Mouse (Mus musculus) skeletal muscle tissue, adult 2 months (tissue): ENCODE measurements around the gene Zmiz1.

Experiments
- DNase-seq: peaks from one replicate; pipeline ENCODE4 v3.0.0-alpha.2; 2012; ENCODE audit warnings: low read depth, low spot score

The Zmiz1 gene

DNA sequence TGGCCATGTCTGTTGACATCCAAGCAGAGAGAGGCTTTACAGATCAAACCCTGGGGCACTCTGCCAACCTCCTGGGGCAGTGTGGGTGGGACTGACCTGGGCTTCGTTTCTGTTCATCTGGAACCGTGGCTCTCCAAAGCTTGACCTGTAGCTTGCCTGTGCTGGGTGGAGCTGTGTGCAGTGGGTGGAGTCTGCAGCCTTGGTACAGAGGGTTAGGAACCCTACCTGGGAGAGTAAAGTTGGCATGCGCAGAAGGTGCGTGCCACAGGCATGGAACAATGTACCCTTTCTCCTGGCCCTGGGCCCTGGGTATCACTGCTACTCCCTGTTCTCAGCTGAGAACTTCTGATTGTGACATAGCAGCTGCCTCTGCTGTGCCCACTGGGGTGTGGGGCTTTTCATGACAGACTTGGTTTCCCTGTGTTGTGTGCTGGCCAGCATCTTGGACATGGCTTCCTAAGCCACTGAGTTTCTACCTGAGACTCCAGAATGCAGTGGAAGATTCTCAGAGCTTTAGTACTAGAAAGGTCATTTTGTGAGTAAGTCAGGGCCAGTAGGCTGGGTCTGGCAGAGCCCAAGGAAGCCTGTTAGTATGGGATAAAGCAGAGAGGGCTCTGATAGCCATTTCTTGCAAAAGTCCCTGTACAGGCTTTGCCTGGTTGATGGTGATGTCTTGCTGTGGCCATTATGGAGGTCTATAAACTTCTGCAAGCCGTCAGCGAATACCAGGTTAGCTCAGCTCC, 30.5 kb downstream of the Zmiz1 start:
- no peak for DNase-seq

DNA sequence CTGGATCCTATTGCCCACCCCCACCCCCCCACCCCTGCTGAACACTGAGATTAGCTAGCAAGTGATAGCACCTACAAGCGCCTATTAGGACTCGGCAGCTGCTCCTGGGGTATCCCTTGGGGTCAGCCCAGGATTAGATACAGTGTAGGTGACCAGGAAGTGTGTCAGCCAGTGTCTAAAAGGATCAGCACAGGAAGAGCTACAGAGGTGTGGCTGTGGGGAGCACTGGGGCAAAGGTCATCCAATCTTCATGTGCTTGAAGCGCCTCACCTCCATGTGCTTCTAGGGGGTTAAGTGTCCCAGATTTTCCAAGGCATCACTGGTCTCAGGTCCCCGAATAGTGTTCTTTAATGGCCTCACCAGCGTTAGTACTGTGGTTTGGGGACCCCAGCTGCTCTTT, 33.0 kb downstream of the Zmiz1 start:
- DNase-seq = no peak

DNA sequence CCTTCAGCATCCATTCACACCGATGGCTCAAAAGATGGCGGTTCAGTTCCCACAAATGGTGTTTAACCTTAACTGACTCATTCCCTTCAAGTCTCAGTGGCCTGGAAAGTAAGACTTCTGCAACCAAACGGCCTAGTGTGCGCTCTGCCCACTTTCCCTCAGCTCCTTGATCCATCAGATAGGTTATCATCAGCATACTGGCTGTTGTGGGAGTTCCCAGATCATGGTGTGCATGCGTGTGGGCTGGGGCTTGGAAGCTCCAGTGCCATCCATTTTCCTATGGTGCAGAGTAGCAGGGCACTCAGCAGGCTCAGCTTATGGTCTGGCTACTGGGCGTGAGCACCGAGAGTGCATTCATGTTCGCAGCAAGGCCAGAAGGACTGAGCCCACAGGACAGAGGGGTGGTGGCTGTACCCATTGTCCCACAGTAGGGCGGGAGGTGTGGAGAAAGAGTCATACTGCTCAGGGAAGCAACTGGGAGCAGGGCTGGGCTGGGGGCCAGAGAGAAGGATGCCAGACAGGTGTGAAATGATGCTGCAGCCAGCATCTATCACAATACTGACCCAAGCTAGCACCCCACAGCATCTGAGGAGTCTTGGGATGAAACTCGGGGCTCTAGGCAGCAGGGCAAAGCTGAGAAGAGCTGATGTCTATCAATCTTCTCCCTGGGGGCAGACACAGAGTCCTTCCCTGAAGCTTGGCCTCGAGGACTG, 33.7 kb downstream of the Zmiz1 start:
- no peak for DNase-seq

DNA sequence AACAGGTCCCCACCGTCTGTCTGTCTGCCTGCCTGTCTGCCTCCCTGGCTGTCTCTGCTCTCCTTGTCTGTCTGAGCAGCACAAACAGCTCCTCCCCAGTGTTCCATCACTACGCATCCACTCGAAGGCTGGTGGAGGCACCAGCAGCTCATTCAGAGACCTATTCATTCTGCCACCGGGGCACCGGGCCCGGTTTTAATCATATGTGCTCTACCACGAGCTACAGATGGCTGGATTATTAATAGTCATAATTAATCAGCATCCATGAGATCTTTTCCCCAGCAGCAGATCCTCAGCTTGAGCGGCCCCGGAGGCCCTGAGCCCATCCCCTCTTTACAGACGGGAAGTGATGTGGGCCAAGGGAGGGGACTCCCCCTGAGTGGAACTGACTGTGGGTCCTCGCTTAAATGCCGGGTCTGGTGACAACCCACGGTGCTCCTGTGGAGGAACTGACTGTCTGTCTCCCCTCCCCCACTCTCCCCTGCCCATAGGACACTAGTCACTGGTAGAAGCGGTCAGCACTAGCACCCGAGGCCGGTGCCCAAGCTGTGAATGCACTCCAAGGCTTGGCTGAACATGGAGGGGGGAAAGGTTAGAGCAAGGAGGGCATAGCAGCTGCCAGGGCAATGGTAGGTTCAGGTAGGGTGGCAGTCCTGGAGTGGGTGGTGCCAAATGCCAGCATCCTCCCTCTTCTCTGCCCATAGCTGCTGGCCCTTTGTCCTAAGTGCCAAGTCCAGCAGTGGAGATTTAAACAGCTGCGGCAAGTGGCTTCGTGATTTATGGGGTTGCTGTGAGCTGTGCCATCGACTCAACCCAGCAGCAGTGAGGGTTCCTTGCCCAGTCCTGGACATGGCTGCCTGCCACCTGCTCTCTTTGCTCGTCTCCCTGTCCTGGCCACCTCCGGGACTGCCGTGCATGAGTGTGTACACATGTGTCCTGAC, 34.6 kb downstream of the Zmiz1 start:
- DNase-seq = peak; percentile 93

DNA sequence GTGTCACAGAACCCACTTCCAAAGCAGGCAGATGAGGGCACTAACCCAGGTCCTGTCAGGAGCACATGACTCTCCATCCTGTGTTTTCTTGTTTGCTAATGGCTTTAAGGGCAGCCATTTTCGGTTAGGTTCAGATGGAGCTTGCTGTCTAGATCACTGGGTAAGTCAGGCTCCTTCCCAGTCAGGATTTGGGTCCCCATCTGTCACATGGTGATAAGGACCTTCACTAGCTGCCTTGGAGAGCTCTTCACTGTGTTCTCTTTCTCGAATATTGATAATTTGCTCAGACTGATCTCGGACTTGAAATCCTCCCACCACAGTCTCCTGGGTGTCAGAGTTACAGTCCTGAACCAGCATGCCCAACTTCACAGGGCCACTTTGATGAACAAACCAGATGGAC, 35.8 kb downstream of the Zmiz1 start:
- no peak for DNase-seq

DNA sequence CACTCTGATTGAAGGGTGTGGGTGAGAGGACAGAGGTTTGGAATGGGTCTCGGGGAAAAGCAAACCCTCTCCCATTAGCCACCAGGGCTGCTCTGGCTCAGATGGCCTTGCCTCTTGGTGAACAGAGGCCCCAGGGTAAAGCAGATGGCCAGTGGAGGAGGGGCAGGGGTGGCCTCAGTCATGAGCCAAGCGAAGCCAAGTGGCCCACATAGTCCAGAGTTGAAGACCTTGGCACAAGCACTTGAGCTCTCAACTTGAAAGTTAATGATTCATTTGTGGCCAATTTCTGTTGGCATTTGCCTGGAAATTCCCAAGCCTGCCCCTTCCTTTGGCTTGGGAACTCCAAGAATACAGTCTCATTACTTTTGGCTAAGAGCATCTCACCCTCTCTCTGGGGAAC, 37.1 kb downstream of the Zmiz1 start:
- DNase-seq = no peak

DNA sequence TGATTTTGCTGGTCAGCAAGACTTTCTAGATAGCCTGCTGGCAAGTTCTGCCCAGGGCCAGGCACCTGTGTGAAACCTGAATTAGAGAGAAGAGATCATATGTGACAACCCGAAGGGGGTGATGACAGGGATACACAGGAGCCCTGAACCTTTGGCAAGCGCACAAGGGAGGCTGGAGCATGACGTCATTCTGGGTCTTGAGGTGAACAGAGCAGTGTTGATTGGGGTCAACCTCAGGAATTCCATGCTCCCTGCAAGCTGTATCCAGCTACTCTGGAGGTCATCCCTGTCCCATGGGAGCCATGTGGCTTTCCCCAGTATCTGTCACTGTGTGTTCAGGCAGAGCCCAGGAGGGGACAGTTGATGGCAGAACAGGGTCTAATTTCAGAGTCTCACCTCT, 38.0 kb downstream of the Zmiz1 start:
- DNase-seq = peak; percentile 80

DNA sequence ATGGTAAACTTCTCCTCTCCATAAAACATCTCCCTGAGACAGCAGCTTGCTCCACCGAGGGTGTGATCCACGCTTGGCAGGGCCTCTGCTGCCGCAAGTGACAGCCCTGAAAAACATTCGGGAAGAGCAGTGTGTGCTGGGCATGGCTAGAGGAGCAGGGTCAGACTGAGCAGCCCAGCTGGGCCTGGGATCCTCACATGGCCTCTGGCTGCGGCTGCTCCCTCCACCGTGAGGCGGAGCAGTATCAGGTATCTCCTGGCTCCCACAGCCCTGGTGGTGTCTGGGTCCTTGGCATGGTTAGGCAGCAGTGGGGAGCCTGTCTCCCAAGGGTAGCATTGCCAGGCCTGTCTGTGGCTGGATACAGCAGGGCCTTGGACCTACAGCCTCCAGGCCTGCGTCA, 38.6 kb downstream of the Zmiz1 start:
- peak; percentile 98 for DNase-seq

DNA sequence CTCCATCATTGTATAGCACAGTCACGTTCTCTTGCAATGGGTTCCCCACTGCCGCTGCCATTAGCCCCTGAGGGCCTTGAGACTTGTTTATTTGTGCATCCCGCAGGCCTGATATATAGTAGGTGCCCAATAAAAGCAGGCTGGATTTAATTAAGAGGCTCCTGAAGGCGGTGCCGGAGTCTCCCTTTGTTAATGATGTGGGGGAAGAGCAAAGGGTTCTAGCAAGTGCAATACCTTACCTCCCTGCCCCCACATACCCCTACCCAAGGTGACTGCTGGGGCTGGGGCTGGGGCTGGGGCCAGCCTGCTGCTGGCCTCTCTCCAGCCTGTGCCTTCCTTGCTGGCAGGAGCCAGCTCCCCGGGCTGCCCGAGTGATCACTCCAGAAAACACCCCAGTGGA, 39.4 kb downstream of the Zmiz1 start:
- DNase-seq = no peak

DNA sequence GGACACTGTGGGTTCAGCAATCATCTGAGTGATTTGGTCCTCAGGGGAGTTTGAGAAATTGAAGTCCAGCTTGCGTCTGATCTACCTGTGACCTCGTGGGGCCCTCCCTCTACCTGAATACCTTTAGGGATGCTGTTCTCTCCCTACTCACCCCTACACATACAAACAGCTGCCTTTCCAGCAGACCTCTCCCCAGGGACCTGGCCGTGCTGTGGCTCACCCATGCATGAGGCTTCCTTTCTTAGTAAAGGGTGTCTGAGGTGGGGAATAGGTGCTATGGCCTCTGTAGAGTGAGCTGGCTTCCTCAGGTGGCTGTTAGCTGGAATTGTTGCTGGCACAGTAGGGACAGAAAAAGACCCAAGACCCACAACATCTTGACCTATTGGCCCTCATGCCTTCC, 40.5 kb downstream of the Zmiz1 start:
- DNase-seq = no peak

DNA sequence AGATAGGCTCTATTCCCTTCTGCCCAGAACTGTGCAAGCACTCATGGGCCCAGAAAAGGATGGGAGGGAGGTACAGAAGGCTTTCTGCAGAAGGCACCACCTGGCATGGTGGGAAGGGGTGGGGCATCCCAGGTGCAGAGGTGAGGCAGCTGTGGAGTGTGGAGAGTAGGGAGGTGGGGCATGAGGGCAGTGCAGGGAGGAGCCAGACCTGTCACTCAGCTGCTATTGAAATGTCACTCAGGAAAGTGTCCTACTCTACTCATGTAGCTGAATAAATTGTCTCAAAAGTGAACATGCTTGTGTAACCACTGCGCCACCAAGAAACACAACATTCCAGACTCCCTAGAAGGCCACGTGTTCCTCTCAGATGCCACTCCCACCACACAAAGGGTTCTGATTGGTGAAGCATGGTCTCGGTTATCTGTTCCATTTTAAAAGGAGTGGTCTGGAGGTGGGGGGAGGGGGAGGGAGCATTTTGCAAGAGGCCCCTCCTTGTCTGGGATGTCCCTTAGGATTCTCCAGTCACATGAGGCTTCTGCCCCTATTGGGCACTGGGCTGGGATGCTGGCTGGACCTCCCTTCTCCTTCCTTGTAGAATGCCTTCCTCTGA, 41.6 kb downstream of the Zmiz1 start:
- no peak for DNase-seq

DNA sequence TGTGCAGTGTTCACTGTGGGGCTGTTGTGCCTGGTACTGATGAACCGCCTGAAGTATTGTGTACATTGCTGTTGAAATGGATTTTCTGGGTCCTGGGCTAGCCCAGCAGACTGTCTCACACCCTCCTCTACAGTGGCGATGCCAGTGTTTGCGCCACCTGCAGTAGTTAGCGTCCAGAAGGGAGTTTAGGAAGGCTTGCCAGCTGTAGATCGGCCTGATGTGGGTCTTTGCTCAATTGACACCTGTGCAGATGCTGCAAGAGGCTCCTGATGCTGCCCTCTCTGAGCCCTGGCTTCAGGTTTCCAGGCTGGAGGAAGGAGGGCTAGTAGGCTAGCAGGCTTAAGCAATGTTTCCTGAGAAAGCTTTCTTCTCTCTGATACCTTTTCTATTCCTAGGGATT, 42.5 kb downstream of the Zmiz1 start:
- DNase-seq = no peak

DNA sequence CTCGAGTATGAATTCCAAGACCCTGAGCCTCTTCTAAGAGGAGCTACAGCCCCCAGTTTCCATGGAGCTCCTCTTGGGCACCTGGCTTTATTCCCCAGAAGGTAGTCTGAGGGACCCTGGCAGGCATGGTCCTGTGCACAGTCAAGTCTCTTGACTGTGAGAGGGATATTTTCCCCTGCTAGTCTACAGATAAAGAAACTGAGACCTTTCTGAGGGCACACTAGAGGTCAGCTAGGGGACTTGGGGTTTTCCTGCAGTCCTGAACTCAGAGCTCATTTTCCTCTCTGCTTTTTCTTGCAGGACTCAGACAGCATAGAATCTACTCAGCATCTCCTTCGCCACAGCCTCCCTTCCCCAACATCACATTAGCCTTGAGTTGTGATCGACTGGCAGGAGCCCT, 43.4 kb downstream of the Zmiz1 start:
- no peak for DNase-seq

DNA sequence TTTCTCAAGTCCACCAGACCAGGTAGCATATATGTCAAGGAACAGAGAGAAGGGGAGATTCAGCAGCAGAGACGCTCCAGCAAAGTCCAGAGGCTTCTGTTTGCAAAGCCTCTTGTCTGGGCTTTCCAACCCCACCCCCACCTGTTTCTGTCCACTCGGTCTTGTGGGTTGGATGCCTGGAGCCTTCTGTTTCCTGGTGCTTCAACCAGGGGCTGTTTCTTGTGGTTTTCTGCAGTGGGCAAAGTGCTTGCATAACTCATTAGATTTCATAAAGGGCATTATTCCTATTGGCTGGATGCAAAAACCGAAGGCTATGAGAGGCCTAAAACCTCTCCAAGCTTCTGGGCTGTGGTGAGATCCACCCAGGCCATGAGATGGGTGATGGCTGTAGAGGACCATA, 45.3 kb downstream of the Zmiz1 start:
- no peak for DNase-seq

DNA sequence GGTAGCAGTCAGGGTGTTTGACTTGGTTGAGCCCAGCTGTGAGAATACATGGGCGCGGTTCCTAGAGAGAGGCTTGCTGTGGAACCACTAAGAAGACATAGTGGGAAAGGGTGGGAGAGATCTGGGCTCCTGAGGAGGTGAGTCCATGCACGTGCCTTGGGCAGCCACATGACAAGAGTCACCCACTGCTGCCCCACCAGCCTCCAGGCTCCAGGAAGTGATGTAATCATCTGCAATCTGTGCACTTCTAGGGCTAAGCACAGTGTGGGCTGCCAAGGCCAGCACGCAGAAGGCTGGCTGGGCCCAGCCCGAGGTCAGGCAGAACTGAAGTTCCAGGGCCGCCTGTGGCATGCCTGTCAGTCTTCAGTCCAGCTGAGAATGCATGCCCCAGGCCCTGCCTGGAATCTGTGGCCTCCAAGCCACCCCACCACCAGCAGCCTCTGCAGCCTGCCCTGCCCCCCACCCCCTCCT, 46.3 kb downstream of the Zmiz1 start:
- DNase-seq = peak; percentile 74

DNA sequence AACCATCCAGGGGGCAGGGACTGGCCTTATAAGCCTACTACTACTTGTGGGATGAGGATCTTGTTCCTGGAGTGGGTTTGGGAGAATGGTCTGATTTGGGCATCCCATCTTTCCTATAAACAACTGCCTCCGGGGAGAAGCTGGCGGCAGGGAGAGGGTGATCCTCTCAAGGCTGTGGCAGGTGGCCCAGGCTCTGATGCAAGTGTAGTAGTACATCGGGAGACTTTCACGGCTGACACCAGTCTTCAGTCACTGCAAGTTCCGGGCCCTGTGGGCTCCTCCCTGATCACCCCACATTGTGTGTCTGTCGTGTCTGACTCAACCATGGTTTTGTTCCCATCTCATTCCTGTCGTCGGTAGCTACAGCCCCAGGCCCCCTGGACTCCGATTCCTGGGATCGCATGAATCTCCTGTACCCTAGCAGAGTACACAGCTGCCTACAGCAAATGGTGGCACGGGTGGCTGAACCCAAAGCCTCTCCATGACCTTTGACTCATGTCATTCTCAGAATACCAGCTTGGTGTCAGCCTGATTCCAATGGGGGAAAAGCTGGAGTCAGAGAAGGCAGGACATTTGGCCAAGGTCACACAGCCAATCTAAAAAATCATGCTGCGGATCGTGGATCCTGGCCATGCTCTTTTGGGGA, 49.2 kb downstream of the Zmiz1 start:
- DNase-seq = peak; percentile 78

DNA sequence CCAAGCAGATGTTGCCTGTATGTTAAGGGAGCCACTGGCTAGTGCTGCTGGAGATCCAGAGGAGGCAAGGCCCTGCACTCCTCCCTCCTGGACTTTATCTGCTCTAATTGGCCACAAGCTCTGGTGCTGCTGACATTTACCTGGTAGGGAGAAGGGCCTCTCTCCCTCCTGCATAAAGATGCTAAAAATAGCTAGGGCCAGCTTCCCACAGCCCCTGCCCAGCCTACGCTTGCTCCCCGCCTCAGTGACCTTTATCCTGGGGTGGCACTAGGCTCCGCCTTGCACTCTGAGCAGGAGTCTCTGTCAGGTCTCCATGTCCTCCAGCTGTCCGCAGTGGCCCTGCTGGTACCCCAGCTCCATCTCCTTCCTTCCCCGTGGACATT, 49.8 kb downstream of the Zmiz1 start:
- peak; percentile 89 for DNase-seq

DNA sequence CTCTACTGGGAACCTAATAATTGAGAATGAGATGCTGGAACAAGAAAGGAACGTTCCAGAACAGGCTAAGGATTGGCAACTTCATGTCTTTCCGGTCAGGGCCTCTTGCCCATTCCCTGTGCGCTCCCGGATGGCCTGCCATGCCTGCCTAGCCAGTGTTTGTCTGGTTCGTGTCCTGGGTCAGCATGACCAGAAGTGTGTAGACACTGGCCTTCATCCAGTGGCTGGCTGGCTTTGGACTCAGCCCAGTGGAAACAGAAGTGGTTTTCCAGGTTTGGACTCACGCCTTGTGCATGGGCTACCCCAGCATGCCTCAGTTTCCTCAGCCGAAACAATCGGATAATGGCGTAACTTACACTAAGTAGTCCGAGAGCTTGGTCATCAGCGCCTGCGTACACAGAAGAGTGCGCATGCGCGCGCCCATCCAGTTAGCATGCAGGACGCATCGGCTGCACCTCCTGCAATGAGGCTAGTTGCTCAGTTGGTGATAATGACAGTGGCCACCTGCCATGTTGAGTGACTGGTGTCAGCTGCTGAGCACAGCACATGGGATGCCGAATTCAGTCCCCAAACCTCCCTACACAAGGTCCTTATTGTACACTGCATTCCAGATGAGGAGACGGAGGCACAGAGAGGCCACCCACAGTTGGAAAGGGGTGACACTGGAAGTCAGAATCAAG, 50.6 kb downstream of the Zmiz1 start:
- no peak for DNase-seq

DNA sequence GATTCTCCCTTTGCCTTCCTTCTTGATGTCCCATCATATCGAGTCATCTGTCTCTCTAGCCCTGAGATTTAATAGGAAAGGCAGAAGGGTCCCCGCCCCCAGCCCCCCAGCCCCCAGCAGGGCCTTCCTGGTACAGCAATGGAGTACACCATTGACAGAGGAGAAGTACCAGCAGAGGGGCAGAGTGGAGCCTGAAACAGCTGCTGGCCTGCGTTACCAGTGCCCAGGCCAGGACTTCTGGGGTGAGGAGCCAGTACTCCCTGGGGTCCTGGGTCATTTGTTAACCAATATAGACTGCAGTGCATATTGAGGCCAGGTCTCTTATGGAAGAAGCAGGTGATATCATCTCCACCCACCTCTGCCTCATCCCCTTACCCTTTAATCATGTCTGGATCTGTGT, 51.4 kb downstream of the Zmiz1 start:
- no peak for DNase-seq

DNA sequence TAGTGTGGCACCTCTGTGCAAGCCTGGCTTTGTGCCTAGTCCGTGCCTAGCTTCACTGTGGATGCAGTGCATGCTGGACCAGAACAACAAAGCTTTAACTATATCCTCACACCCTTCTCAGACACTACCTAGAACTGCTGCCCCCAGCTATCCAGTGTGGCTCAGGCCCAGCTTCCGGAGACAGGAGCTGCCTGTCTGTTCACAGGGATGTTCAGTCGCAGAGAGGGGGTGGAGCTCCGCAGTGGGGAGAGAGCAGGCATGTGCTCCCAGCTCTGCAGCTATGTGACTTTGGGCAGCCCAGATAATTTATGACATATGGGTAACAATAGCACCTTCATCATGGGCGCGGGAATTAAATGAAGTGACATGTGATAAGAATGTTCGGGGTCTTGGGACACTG, 52.0 kb downstream of the Zmiz1 start:
- no peak for DNase-seq

DNA sequence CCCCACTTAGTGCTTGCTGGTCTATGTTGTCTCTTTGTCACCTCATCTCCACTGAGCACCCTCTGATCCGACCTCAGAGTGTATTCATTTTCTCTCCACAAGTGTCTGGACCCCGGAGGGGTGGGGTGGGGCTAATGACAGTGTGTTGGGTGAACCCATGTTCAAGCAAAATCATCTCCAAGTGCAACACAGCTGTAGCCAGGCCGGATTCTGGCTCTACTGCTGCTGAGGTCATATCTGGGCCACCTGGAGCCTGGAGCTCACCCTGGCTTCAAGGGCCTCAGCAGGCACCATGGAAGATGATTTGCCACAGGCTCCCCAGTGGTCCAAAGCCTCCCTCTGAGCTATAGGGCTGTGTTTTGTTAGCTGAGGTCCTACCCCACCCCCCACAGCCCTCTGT, 52.6 kb downstream of the Zmiz1 start:
- no peak for DNase-seq
